Mouse (Mus musculus): ENCODE measurements at regions not wholly inside any gene's neighbourhood (a gene's known extent, or its start where the extent isn't known, plus 50 kb on each side); places are given as distances from the start of the nearest gene placed in this dataset.

DNA sequence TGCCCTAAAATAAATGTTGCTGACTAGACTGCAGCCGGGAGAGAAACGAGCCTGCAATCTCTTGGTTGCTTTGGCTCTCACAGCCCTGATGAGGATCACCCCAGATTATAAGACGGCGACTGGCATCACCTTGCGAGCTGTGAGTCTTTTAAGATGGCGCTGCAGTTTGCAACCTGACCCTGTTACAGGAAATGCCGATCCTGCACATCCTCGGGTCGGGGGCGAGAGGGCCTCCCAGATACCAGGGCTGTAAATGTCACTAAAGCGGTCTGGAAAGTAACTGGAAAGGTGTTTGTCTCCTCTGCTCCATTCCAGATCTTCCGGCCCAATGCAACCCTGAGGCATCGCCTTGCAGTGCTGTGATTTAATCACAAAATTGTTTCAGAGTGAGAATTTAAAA lies 53.4 kb downstream of the Cartpt start:
- no peak for DNase-seq

DNA sequence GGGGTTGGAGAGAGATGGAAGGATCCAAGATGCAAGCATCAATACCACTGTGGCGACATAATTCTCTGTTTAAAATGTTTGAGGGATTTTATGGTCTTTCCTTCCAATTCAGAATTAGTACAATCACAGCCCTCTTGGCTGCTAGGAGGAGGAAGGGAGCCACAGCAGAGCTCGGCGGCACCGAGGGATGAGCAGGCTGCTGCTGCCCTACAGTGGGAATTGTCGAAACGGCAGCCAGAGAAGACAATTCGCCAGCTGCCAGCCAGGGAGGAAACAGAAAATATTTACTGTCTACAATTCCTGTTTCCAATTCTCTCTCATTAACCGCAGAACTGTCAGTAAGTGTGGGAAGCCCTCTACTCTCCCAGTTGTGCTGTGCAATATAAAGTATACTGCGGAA lies 58.3 kb downstream of the Cartpt start:
- no peak for DNase-seq

DNA sequence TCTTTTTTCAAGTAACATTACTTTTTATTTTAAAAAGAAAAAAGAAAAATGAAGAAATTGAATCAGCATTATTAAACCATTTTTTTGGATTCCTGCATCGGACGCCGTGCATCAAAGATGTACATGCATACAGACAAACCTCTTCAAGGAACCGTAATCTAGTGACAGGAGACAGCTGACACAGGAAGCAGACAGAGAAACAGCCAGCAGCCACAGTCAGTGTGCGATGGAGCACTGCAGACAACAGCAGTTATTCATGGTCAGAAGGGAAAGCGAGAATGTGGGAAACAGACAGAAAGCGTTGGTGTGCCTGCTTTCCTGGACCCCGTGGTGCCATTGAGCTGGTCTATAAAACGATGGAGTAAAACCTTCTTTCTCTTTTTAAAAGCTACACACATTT lies 61.4 kb downstream of the Cartpt start:
- DNase-seq = no peak

DNA sequence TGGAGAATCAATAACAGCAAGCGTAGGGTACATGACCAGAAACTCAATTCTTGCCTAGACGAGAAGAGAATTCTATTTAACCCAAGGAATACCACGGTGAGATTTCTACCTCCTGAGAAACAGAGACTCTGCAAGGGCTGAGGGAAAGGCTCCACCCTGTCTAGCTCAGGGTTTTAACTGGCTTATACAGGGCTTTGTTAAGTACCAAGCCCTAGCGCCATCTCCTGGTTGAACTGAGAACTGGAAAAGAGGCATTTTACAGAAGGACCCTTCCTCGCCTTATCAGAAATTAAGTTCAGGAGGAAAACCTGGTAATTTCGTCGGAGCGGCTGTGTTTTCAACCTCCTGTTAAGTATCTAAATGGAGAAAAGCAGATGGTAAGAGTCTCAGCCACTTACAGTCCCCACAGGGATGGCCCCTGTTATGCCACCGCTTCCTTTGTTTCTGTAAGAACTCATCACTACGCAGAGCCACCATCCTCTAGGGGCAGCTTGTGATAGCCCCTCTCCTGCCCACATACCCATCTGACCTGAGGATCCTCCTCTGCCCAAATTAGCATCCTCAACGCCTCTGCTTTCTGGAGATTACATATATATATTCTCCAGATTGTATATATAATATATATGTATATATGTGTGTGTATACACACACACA lies 63.0 kb downstream of the Cartpt start:
- peak; percentile 71 for DNase-seq

DNA sequence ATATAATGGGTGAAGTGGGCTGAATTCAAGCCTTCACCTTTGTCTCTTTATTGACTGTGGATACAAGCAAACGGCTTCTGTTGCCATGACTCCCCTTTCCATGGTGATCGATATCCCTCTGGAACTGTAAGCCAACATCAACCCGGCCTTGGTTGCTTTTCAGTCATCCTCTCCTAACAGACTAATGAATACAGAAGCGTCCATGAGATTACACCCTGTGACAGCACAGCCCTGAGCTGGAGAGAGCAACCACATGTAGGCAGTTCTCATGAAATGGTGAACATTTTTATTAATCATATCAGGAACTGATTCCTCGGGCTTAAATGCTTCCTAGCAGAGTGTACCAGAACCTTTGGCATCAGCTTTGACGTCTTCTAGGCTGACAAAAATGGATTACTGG lies 63.7 kb downstream of the Cartpt start:
- no peak for DNase-seq

DNA sequence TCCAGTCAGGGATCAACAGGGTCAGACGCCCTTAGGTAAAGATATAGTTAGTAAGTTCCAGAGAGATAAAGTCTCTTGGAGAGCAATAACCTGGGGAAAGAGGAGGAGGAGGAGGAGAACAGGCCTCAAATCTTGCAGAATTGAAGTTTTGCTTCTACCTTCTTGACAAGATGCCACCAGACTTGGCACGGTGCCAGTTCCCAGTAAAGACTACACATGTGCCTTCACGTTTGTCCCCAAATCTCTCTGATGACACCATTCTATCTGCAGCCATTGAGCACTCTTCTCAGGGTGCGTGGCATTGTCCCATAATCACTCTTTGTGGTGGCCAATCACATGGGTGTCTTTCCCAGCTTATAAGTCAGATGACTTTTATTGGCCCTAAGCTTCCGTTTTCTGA lies 64.3 kb downstream of the Cartpt start:
- DNase-seq = no peak

DNA sequence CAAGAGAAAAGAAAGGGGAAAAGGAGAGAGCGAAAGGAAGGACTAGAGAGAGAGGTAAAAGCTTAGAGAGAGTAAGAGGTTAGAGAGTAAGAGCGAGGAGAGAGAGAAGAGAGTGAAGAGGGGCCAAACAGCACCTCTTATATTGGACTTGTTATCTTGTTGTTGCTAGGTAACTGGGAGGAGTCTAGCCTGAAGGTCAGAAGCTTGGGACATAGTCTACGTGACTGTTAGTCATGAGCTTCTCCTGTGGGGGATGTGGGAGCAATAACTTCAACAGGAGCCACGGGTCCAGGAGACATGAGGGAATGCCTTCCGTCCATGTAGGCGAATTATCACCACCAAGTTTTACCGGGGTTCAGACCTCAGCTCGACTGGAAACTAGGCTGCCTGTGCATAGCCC lies 65.4 kb downstream of the Cartpt start:
- no peak for DNase-seq

DNA sequence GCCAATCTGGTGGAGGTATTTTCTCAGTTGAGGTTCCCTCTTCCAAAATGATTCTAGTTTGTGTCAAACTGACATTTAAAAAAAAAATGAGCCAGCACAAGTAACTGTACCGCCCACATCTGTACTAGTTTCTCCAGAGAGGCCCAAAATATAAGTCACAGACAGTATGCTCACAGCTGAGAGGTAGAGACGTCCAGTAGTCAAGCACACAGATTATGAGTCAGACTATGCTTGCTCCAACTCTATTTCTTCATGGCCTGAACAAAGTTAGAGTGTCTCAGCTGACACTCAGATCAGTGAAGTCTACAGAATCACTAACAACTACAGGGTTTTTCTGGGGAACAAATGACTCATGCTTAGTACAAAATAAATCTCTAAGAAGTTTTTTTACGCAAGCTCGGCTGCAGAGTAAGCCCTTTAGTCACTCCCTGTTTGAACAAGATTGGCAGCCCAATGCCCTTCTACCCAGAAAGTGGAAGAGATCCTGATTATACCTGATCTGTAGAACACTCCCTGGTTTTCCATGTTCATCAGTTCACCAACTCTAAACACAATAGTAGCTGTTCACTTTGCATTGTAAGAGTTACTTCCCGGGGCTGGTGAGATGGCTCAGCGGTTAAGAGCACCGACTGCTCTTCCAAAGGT lies 70.7 kb downstream of the Cartpt start:
- DNase-seq = peak; percentile 63

DNA sequence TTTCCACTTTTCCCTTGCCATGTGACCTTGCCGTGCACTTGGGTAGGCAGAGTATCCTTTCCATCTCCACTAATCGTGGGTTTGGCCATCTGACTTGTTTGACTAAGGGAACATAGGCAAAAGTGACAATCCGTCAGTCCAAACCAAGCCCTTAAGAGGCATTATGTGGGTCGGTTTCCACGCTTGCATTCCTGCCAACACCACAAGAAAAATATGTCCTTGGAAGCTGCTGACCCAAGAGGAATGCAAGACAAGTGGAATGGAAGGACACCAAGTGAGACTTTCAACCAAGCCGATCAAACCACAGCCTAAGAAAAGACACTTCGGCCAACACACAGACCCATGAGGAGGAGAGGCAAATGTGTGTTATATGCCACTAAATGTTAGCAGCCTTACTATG lies 73.3 kb downstream of the Cartpt start:
- peak; percentile 39 for DNase-seq

DNA sequence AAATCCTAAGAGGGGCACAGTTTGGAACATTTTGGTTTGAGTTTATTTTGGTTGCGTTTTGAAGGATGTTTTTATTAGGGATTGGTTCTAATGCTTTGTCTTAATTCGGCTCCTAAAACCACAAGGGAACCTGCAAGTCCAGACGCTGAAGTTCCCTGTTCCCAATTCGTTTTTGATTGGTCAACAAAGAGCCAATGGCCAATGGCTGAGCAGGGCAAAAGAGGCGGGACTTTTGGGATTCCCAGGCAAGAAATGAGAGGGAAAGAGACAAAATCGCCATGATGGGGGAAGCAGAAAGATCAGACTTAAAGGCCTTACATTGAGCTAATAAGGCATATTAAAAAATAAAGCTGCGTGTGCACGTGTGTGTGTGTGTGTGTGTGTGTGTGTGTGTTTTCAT lies 76.3 kb downstream of the Cartpt start:
- no peak for DNase-seq

DNA sequence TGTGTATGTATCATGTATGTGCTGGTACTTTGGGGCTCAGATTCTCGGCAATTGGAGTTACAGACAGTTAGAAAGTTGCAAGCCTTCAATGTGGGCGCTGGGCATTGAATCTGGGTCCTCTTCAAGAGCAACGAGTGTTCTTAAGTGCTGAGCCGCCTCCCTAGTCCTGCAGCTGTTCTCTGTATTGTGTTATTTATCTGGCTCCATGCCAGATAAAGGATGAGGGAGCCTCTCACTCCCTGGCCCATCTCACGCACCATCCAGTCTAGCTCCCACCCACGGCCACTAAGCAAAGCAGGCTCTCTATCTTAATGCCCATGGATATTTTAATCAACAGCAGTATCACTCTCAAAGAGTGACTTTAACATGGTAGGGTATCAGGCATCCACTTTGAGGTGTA lies 84.2 kb downstream of the Cartpt start:
- no peak for DNase-seq

DNA sequence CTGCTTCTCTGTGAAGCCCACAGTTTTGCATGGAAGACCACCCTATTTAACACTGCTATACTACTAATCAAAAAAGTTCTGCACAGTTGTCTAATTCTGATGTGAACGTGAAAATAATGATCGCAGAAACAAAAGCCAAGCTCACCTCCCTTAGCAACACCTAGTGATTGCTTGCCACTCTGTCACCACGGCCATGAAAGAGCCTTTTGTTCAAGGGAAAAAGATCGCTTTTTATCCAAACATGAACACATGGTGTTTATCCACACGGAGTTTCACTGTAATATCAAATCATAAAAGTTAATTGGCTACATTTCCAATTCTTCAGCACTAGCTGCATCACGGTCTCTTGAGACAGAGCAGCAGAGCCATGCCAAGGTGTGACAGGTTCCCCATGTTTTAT lies 85.1 kb downstream of the Cartpt start:
- DNase-seq = no peak

DNA sequence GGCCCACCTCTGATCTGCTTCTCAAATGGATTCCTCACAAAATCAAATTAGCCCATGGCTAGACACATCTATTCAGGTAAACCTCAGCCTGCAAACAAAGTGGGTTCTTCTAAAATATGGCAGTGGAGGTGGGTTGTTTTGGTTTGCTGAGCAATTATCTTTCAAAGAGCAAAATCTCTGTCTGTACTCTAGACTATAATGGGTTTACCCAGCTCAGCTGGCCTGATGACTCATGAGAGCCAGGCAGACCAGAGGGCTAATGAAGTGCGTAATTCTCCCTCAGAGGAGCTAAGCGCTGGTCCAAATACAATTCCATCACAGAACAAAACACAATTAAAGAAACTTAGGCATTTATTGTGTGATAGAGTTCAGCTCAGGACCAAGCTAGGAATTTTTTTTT lies 86.1 kb downstream of the Cartpt start:
- peak; percentile 53 for DNase-seq

DNA sequence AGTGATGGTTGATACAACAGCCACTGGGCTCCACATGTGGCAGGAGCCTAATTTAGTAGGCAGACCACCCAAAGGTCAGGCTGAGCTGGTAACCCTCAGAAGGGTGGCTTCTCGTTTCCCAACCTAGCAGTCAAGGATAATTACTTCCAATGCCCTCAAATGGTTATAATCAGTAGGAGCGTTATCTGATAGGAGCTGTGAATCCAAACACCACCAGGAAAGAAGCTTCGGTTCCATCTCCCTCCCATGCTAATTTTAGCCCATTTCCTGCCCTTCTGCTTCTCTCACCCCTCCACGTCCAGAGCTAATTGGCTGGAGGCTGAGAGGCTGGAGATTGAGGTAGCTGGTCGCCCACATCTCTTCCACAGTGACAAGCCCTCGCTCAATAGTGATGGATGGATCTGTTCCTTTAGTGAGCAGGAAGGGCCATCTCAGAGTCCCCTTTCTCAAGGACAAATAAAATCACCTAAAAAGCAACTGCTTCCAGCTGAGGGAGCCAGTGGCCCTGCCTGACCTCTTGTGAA lies 86.8 kb downstream of the Cartpt start:
- DNase-seq = no peak

DNA sequence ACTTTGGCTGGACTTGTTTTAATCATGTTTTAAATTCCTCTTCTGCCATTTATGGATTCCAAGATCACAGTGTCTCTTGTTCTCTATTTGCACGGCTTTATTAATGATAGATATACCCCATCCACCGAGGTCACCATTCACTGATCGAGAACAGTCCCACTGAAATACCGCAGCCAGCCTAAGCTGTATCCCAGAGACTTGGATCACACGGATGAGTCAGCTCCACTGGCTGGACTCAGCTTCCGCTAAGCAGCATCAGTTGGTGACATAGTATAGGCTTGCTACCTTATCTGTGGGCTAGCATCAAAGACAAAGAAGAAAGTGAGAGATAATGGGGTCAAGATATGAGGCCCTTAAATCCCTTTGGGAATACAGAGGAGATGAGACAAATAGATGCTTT lies 106.4 kb downstream of the Cartpt start:
- peak; percentile 41 for DNase-seq

DNA sequence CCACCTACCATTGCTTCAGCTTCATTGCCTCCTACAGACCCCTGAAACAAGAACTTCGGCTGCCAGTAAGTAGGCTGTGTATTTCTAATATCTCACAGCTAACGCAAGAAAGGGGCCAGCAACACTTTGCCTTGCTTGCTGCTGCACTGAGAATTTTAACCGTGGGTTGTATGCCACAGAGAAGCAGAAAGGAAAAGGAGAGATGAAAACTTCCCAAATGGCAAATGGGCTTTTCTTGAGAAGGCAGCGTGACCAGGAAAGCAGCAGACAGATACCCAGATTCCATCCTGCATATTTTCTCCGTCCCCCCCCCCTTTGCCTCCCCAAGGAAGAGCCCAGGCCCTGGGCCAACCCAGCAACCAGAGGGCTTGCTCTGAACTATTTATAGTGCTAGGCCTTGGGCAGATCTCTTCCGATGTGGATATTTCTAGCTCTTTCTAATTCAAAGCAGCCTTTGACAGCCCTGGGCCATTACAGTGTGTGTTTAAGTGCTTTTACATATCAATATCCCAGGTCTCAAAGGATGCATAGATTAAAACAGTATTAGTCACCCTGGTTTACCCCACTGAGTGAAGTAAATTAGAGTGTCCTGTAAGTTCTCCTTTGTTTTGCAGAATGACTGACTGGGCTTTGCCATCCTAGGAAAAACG lies 107.0 kb downstream of the Cartpt start:
- DNase-seq = peak; percentile 21

DNA sequence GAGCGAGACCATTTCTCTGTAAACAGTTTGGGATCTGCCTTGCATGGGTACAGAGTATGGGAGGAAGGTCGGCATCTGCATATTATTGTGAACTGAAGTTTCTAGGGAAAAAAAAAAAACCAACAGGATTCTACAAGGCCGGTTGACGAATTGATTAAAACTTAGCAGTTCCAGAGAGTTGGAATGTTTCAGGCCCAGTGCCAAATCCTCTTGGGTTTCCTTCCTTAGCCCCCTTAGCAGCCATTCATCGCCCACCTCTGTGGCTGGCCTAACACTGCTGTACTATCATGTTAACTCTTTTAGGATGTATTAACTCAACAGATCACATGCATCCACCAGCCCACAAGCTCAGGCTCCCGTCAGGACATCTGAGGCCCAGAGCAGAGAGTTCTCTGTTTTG lies 107.9 kb downstream of the Cartpt start:
- no peak for DNase-seq

DNA sequence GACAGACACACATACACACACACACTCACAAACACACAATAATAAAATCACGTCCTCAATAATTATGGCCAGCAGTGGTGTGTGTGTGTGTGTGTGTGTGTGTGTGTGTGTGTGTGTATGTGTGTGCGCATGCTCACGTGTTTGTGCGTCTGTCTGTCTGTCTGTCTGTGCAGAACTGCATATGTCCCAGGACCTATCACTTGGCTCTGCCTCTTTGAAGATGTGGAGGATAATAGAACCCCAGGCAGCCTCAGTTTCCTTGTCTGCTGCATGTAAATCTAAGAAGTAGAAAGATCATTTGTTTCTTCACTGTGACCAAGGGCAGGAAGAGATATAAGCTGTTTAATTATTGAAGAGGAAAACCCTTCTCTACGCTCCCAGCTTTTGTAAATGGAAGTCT lies 109.9 kb downstream of the Cartpt start:
- no peak for DNase-seq

DNA sequence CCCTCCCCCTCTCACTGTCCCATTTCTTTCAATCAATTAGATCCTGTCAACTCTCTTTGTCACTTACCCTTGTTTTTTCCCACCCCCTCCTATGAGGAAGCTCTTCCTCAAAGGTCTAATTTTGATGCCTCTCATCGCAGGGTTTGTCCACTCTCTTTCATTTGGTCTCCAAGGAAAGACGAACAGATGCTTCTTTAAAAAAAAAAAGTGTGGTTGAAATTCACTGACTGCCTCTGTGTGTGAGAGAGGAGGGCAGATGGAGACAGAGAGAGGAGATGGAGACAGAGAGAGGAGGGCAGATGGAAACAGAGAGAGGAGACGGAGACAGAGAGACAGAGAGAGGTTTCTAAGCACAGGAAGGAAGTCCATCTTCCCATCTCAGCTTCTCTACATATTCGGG lies 113.1 kb downstream of the Cartpt start:
- no peak for DNase-seq

DNA sequence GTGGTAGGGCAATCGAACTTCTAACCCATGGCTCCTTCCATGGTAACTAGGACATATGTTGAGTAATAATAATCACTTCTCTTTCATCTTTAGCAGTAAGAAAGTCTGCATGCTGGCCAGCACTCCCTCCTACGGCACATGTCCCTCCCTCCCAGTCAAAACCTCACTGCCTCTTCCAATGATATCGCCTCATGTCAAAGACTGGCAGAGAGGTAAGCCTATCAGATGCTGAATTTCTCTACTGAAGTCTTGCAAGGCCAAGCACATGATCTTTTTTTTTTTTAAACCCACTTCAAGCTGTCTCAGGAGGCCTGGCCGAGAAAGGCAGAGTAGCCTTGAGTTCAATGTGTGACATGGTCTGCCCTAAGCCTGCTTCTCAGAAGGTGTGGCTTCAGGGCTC lies 115.5 kb downstream of the Cartpt start:
- DNase-seq = no peak

DNA sequence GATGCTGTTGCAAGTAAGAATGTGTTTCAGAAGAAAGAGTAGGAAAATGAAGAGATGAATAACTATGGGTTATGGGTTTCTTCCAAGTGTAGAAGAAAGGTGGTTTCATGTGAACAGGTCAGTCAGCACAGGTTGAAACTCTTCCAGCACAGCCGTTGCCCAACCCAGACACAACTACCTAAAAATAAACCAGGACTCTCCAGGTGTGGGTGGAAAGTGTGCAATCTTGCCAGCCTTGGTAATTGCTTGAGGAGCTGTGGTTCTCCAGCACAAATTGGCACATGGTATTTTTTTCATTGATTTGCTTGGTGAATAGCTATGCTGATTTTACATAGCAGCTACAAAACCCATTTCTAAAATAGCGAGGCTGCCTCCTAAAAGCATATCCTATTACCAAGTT lies 116.6 kb downstream of the Cartpt start:
- no peak for DNase-seq

DNA sequence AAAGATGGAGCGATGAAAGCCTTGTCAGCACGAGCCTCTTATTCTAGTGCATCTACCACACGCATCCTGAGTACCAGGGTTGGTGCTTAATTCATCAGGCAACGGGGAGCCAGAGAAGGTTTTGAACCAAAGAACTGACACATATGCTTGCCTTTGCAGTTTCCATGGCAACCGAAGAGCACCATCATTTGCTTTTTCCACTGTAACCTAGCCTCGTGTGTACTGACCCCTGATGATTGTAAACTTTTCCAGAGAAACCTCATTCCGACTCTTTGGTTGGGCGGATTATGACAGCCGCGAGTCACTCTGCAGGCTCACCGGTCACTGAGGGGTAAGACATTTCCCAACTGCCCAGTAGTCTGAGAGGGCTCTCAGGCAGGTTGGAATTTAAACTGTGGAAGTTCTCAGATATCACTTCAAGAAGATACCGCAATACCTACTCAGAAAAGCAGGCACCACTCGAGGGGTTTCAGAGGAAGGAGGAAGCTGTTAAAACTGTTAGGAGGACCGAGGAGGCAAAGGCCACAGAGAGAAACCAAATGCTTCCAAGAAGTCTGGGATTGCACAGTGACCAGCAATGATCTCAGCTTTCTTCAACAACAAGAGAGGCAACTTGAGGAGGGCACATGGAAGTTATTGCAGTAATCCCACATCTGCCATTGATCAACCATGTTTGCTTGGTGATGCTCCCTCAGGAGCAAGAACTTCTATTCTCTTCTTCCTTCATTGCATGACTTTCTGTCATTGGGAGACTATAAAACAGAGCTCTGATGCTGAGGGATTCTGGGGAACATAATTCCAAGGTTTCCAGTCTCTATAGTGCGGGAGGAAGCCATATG lies 117.8 kb downstream of the Cartpt start:
- no peak for DNase-seq

DNA sequence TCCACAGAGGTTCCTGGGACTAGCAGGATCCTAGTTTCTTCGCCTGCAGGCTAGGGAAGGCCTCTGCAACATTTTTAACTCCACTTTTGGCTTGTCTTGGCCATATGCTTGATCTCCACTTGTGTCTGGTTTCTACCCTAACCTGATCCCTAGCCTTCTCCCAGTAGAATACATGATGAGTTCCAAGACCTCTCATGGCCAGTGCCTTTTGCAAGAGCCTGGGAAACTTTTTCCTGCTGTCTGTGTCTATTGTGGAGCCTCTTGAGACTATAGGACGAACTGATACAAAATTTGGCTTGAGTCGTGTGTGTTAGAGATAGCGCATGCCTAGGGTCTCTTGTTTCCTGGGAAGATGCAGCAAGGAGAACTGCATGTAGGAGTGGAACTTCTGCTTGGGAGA lies 119.3 kb downstream of the Cartpt start:
- no peak for DNase-seq
